Mouse (Mus musculus) MEL (cell line): ENCODE measurements around the gene Gpr45. TPM values are rescaled to one million over a fixed set of nuclear protein-coding genes. Genes with fewer than 3 reads are reported as not detected.

Experiments
- DNase-seq: peaks from one replicate; pipeline ENCODE4 v3.0.0; 2011; ENCODE audit warnings: low read depth, low spot score
- H3K27ac ChIP-seq: 2 replicates; pipeline ENCODE4 v1.5.1; 2012; ENCODE audit warnings: low read depth, mild to moderate bottlenecking, control low read depth, low read length, moderate library complexity; ENCODE audit not compliant: control insufficient read depth
- H3K27me3 ChIP-seq, 2 experiments: fragments of 150-350 bp in 1 of 2; sonication (generic) in 1 of 2; 2 replicates each; pipeline ENCODE4 v1.6.1; 2012; ENCODE audit warnings: low read length in 2 of 2, mild to moderate bottlenecking in 2 of 2, improper control_type of control experiment in 1 of 2, moderate library complexity in 1 of 2; ENCODE audit not compliant: insufficient read depth in 2 of 2, control insufficient read depth in 1 of 2
- H3K36me3 ChIP-seq, 2 experiments: 2 replicates each; pipeline ENCODE4 v1.6.1; 2012 to 2014; ENCODE audit warnings: low read length in 2 of 2, improper control_type of control experiment in 1 of 2, inconsistent platforms in 1 of 2, mild to moderate bottlenecking in 1 of 2; ENCODE audit not compliant: insufficient read depth in 2 of 2, control insufficient read depth in 1 of 2
- H3K4me1 ChIP-seq, 2 experiments: fragments of 150-350 bp in 1 of 2; sonication (generic) in 1 of 2; 2 replicates each; pipeline ENCODE4 v1.6.1; 2012; ENCODE audit warnings: low read length in 2 of 2, improper control_type of control experiment in 1 of 2, mild to moderate bottlenecking in 1 of 2; ENCODE audit not compliant: insufficient read depth in 2 of 2, control insufficient read depth in 1 of 2
- H3K4me3 ChIP-seq, 2 experiments: fragments of 150-350 bp in 1 of 2; sonication (generic) in 1 of 2; 2 replicates each; pipeline ENCODE4 v1.5.1; 2012; ENCODE audit warnings: low read depth in 2 of 2, low read length in 2 of 2, mild to moderate bottlenecking in 2 of 2, moderate library complexity in 2 of 2, control low read depth in 1 of 2, improper control_type of control experiment in 1 of 2; ENCODE audit not compliant: control insufficient read depth in 1 of 2, insufficient read depth in 1 of 2
- H3K79me2 ChIP-seq: 2 replicates; pipeline ENCODE4 v1.6.1; 2012; ENCODE audit warnings: mild to moderate bottlenecking, low read length, moderate library complexity; ENCODE audit not compliant: control insufficient read depth, poor library complexity, insufficient read depth
- H3K9ac ChIP-seq: 2 replicates; pipeline ENCODE4 v1.6.1; 2012; ENCODE audit warnings: low read depth, mild to moderate bottlenecking, control low read depth, low read length, moderate library complexity; ENCODE audit not compliant: control insufficient read depth, poor library complexity, severe bottlenecking
- H3K9me3 ChIP-seq: fragments of 150-350 bp; sonication (generic); replicated peaks from 2 replicates; pipeline ENCODE4 v1.6.1; 2012; ENCODE audit warnings: mild to moderate bottlenecking, low read length, improper control_type of control experiment, moderate library complexity; ENCODE audit not compliant: insufficient read depth
- BHLHE40 ChIP-seq: IDR thresholded peaks from 2 replicates; pipeline ENCODE4 v1.6.1; 2012; ENCODE audit warnings: low read depth, mild to moderate bottlenecking, inconsistent platforms, low read length, improper control_type of control experiment, borderline replicate concordance
- CHD2 ChIP-seq: IDR thresholded peaks from 2 replicates; pipeline ENCODE4 v1.6.1; 2011; ENCODE audit warnings: low read length, improper control_type of control experiment
- ELF1 ChIP-seq: IDR thresholded peaks from 2 replicates; pipeline ENCODE4 v1.6.1; 2014; ENCODE audit warnings: low read depth, mild to moderate bottlenecking, inconsistent platforms, low read length, improper control_type of control experiment, moderate library complexity
- ETS1 ChIP-seq: IDR thresholded peaks from 2 replicates; pipeline ENCODE4 v1.6.1; 2012; ENCODE audit warnings: low read depth, mild to moderate bottlenecking, inconsistent platforms, low read length, improper control_type of control experiment, moderate library complexity
- HCFC1 ChIP-seq: IDR thresholded peaks from 2 replicates; pipeline ENCODE4 v1.6.1; 2012; ENCODE audit warnings: low read depth, mild to moderate bottlenecking, inconsistent platforms, low read length, improper control_type of control experiment, moderate library complexity
- JUND ChIP-seq: IDR thresholded peaks from 2 replicates; pipeline ENCODE4 v1.6.1; 2011; ENCODE audit warnings: low read depth, mild to moderate bottlenecking, improper control_type of control experiment, low read length
- MAFK ChIP-seq: IDR thresholded peaks from 2 replicates; pipeline ENCODE4 v1.6.1; 2011; ENCODE audit warnings: low read depth, mild to moderate bottlenecking, low read length, improper control_type of control experiment, borderline replicate concordance
- MAZ ChIP-seq: IDR thresholded peaks from 2 replicates; pipeline ENCODE4 v1.6.1; 2012; ENCODE audit warnings: low read depth, mild to moderate bottlenecking, inconsistent platforms, low read length, improper control_type of control experiment
- MEF2A ChIP-seq: IDR thresholded peaks from 2 replicates; pipeline ENCODE4 v1.6.1; 2014; ENCODE audit warnings: low read depth, mild to moderate bottlenecking, inconsistent platforms, low read length, improper control_type of control experiment; ENCODE audit not compliant: poor library complexity, insufficient replicate concordance, severe bottlenecking; ENCODE audit errors: extremely low read depth
- MXI1 ChIP-seq: IDR thresholded peaks from 2 replicates; pipeline ENCODE4 v1.6.1; 2011; ENCODE audit warnings: mild to moderate bottlenecking, low read depth, low read length, improper control_type of control experiment
- POLR2A ChIP-seq, 2 experiments: IDR thresholded peaks; 2 replicates each; pipeline ENCODE4 v1.6.1; 2011 to 2012; ENCODE audit warnings: low read length in 2 of 2, mild to moderate bottlenecking in 2 of 2, control low read depth in 1 of 2, improper control_type of control experiment in 1 of 2, low read depth in 1 of 2, moderate library complexity in 1 of 2; ENCODE audit not compliant: control insufficient read depth in 1 of 2, insufficient read depth in 1 of 2, poor library complexity in 1 of 2
- POLR2AphosphoS2 ChIP-seq: IDR thresholded peaks from 2 replicates; pipeline ENCODE4 v1.6.1; 2011; ENCODE audit warnings: low read length, improper control_type of control experiment
- POLR2AphosphoS5 ChIP-seq: IDR thresholded peaks from 2 replicates; pipeline ENCODE4 v1.6.1; 2012; ENCODE audit warnings: low read depth, borderline replicate concordance, mild to moderate bottlenecking, inconsistent platforms, low read length, moderate library complexity, mixed read lengths
- RCOR1 ChIP-seq: IDR thresholded peaks from 2 replicates; pipeline ENCODE4 v1.6.1; 2012; ENCODE audit warnings: low read depth, mild to moderate bottlenecking, inconsistent platforms, low read length, improper control_type of control experiment
- UBTF ChIP-seq: IDR thresholded peaks from 2 replicates; pipeline ENCODE4 v1.6.1; 2012; ENCODE audit warnings: low read depth, mild to moderate bottlenecking, inconsistent platforms, low read length, improper control_type of control experiment, moderate library complexity, borderline replicate concordance; ENCODE audit not compliant: insufficient read depth
- ZKSCAN1 ChIP-seq: IDR thresholded peaks from 2 replicates; pipeline ENCODE4 v1.6.1; 2012; ENCODE audit warnings: low read depth, mild to moderate bottlenecking, inconsistent platforms, low read length, improper control_type of control experiment, moderate library complexity
- polyA plus RNA-seq, 2 experiments: library from polyadenylated mRNA; stranded (reverse) in 1 of 2; unstranded in 1 of 2; fragments of >175 nt in 1 of 2; fragments of >200 nt in 1 of 2; gene quantifications; 2 replicates each; pipeline versions ENCODE4 v1.2.1 to v1.2.4; 2012; ENCODE audit warnings: low replicate concordance in 2 of 2, low read depth in 1 of 2; ENCODE audit not compliant: insufficient read length in 2 of 2, insufficient read depth in 1 of 2, missing spikeins in 1 of 2
- total RNA-seq: library from RNA; depleted of rRNA; stranded (reverse); fragments of 300-350 nt; gene quantifications from 2 replicates; pipeline ENCODE4 v1.2.3, GENCODE M21; 2012

The Gpr45 gene
- total and polyA plus RNA-seq, 3 experiments = not detected

GRCm38 (mm10) chr1:43072028-43072427 is 119.4 kb downstream of the Gpr45 start:
- peaks cover 2 to 10% of the 10 kb centered on the region in 2 experiments for H3K36me3 ChIP-seq
- H3K79me2 ChIP-seq = 0 out of 2 replicates have a peak, but pooled peaks cover 2% of the 10 kb centered on the region
- TF ChIP-seq CHD2 = no peak
- no peak for TF ChIP-seq RCOR1
- TF ChIP-seq MEF2A = no peak
- no peak for TF ChIP-seq UBTF
- no peak overlapping the region for H3K27ac ChIP-seq
- no peak for DNase-seq
- no peaks in the 10 kb centered on the region for H3K27me3 ChIP-seq
- no peak overlapping the region for H3K9ac ChIP-seq
- H3K4me3 ChIP-seq = no peak overlapping the region
- no peaks in the 10 kb centered on the region for H3K9me3 ChIP-seq
- peaks cover 9% of the 10 kb centered on the region in 2 experiments for H3K4me1 ChIP-seq

DNA sequence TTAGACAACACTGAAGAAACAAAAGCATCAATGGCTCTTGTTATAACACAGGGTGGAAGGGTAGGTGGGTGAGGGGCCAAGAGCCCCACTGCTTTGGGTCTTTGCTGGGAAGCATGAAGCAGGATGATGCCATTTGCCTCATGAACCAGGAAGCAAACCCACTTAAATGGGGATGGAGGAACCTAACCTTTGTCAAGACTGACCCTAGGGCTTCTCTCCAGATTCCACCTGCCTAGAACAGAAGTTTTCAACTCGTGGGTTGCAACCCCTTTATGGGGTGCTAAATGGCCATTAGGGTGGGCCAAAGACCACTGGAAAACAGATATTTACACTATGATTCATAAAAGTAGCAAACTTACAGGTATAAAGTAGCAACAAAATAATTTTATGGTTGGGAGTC is 119.9 kb downstream of the Gpr45 start:
- Histone ChIP-seq H3K79me2 (0 out of 2 replicates have a peak, but pooled peaks cover 2% of the 10 kb centered on the region), H3K36me3 (peaks cover 2 to 10% of the 10 kb centered on the region in 2 experiments), H3K9ac (no peak overlapping the region), H3K27me3 (no peaks in the 10 kb centered on the region), H3K27ac (no peak overlapping the region), H3K9me3 (no peaks in the 10 kb centered on the region), H3K4me1 (peaks cover 9 to 13% of the 10 kb centered on the region in 2 experiments), H3K4me3 (no peak overlapping the region)
- no peak for DNase-seq
- TF ChIP-seq JUND (no peak), ZKSCAN1 (no peak), ELF1 (no peak), POLR2AphosphoS5 (no peak), POLR2A (IDR thresholded peaks at IDR 0.05; ENCODE audit: control insufficient read depth in 1 of 2, insufficient read depth in 1 of 2, low read depth in 1 of 2, low read length in 2 of 2, poor library complexity in 1 of 2) (no peak), UBTF (no peak), BHLHE40 (no peak), POLR2AphosphoS2 (no peak), MAFK (no peak), MXI1 (no peak), HCFC1 (no peak), MAZ (no peak), ETS1 (no peak), MEF2A (no peak)
